Mouse (Mus musculus): ENCODE measurements around the gene Ino80b.

DNA sequence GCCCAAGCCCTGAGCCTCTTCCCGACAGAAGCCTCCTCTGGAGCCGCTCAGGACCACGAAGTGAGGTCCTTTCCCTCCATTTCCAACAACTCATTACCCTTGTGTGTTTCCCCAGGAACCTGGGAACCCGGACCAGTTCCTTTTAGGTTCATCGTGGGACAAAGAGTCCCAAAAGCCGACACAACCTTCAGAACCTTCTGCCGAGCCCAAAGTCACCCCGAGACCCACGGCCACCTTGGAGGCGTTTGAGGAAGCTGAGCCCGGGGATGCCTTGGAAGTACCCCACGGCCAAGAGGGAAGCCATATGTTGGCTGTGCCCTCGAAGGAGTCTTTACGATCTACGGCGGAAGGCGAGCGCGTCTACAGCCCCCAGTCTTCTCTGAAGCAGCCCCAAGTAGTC is 36.2 kb upstream of the Ino80b start:
- TF ChIP-seq GATA1 (IDR thresholded peaks at IDR 0.05; ENCODE audit: low read length) (no peak), TAL1 (IDR thresholded peaks at IDR 0.05; ENCODE audit: low read length) (no peak)

All from erythroblast, embryonic 14.5 days (primary cell).